Mouse (Mus musculus): ENCODE results near the gene Olfr1274-ps. TPM values are rescaled to one million over a fixed set of nuclear protein-coding genes. Genes with fewer than 3 reads are reported as not detected.

The Olfr1274-ps gene
- polyA plus RNA-seq (2012; ENCODE audit: low replicate concordance): not detected in 2 replicates

DNA sequence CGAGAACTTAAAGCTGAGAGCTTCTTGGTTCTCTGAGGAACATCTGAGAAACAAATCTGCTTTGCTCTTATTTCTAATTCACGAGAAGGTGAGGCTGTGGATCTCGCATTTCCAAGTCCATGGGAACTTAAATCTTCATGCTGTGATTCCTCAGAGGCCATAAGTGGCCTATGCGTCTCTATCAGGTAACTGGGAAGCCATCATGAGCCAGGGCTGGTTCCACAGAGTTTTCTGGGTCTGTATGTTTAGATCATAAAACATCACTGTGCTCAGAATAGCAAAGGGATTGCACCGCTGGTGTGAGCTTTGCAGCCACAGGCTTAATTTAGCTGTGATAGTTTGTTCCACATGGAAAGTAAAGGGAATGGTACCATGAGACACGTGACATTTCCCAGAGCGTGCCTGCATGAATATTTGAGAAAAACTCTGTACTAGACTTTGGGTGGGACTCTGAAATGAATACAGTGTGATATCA is at the start of gene Olfr1274-ps:
Olfr1274-ps (plus strand) TSS at position 51 of the 475 bp plus-strand sequence.

Other genes with a start within 250 kb of the Olfr1274-ps start
- not detected in 2 replicates for gene Olfr1270, start 245.6 kb upstream of the Olfr1274-ps start, polyA plus RNA-seq (2012; ENCODE audit: low replicate concordance)
- not detected in 2 replicates for gene Olfr1506, start 174.2 kb upstream of the Olfr1274-ps start, polyA plus RNA-seq (2012; ENCODE audit: low replicate concordance)
- not detected in 2 replicates for gene Olfr142, start 141.1 kb upstream of the Olfr1274-ps start, polyA plus RNA-seq (2012; ENCODE audit: low replicate concordance)
- not detected in 2 replicates for gene Olfr1271, start 127.7 kb upstream of the Olfr1274-ps start, polyA plus RNA-seq (2012; ENCODE audit: low replicate concordance)
- gene Olfr1272, start 105.8 kb upstream of the Olfr1274-ps start, polyA plus RNA-seq (2012; ENCODE audit: low replicate concordance): 0.09 TPM in 1 of 2 replicates, not detected in the other
- gene Gm13769, start 76.5 kb upstream of the Olfr1274-ps start, polyA plus RNA-seq (2012; ENCODE audit: low replicate concordance): not detected in 2 replicates
- gene Ptprj, start 182.0 kb downstream of the Olfr1274-ps start, polyA plus RNA-seq (2012; ENCODE audit: low replicate concordance): 2.3 and 2.9 TPM in 2 replicates